Mouse (Mus musculus) layer of hippocampus, postnatal 36 days (tissue): ENCODE measurements around the gene Rbp3. TPM values are rescaled to one million over a fixed set of nuclear protein-coding genes. Genes with fewer than 3 reads are reported as not detected.
A peak's percentile ranks its signal among the peaks of the same experiment; 100 is the strongest.

ENCODE experiments used
- DNase-seq, 2 experiments: peaks; one replicate each; pipeline ENCODE4 v3.0.0; 2022
- total RNA-seq, 2 experiments: library from RNA; stranded (reverse); gene quantifications; 2 replicates each; pipeline ENCODE4 v1.2.3; 2021

The Rbp3 gene
- total RNA-seq = under 1 TPM in 1 of 2 experiments, not detected in 1; 0.08 TPM

DNA sequence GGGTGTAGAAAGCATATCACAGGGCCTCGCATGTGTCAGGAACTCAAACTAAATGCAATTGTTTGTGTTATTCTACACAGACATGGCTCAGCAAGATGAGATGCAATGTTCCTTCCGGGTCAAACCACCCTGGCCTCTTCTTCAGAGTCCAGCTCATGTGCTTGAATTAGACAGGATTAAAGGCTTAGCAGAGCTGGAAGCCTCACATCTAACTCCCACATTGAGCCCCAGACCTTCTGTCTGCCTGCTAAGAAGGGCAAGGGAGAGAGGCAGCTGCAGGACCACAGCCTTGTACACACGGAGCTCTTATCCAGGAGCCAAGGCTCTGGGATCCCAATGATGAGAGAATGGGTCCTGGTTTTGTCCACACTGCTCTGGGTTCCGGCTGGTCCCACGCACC is at the start of gene Rbp3:
Gene Rbp3, plus strand, starts transcription at position 243 of the 400 bp plus-strand sequence.
- DNase-seq = no peak

DNA sequence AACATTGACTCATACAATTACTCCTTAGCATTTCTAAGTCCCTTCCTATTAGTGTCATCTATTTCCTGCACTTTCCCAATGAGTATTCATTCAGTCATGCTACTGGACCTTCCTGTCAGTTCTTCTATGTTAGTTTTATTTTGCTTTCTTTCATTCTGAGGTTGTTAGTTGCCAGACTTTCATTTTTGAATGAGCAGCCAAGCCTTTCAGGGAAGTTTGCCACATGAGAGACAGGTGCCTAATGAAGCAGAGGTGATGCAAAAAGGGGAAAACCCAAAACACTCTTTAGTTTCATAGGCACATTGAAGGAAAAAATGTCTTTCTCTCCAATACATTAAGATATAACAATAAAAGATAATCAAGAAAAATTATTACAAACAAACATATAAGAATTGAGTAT is 49.0 kb upstream of the Rbp3 start:
- no peak for DNase-seq

DNA sequence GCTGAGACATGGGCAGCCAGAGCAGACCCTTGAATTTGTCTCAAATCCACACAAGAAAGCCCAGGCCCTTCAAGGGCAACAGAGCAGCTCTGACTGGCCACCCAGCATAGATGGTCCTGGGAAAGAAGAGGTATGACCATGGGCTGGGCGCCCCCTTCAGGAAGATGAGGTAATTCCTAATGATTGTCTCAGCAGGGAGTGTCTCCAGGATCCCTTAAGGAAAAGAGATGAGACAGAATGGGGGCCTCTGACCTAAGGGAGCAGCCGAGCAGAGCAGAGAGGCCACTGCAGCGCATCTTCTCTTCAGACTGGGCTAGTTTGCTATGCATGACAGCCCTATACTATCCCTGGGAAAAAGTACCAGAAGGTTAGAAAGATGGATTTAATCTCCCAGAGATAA is 40.1 kb upstream of the Rbp3 start:
- DNase-seq = no peak

DNA sequence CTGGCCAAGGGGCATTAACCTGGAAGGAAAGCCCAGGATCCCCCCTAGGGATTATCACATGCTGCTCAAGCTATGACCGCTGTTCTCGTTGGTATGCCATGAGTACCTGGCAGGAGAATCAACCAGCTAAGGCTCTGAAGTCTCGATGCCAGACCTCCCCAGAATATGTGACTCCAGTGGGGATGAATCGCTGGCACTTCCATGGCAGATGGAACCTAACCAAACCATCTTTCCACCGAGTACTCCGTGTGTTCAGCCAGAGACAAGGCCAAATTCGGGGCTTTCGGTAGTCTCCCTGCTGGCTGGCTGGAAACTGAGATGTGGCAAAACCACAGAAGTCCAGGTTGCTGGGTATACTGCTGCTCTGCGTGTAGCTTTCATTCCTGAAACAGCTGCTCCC is 39.6 kb upstream of the Rbp3 start:
- DNase-seq = no peak

DNA sequence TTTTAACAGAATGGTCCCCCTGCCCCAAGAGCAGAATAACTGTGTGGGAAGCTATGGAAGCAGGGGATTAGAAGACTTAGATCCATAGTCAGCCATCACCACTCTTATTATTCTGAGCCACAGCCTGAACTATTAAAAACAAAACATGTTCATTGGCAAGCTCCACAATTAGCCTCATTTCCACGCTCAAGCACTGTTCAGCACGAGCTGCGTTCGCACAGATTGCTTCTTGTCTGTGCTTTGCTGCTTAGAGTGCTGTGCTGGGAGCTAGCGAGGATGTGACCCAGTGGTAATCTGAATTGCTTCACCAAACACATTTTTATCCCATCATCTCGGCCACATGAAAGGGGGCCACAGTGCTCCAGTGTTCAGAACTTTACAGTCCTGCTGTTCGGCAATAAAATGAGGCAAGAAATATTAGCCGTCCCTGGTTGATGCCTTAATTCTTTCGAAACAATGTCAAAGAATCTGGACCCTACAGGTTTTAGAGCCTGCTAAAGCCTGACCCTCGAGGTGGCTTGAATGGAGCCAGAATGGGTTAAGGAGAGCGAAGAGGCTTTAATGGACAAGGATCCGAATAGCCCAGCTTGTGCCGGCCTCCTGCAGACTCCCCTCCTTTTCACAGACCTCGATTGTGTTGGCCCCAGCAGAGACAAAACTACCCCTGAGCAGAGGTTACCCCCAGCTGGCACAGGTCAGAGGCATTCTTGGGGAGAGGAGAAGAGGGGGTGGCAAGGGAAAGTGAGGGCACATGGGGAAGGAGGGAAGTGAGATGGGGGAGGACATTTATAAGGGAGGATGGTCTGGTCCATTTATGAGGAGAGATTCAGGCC is 32.9 kb upstream of the Rbp3 start:
- DNase-seq = peak; percentile 49 to 58

DNA sequence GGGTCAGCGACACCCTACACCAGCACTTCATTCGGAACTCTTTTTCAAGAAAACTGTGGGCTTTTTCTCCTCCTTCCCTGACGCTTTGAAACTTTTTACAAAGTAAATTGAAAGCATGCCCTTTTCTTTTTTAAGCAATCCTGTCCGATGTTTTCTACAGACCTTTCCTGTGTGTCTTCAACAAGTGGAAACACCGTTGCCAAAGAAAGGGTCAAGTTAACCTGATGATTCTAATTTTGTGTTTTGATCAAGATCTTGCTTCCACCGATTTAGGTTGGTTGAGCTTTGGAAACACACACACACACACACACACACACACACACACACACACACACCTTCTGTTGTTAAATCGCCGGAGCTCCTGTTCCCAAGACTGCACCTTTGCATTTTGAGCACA is 31.0 kb upstream of the Rbp3 start:
- no peak for DNase-seq

DNA sequence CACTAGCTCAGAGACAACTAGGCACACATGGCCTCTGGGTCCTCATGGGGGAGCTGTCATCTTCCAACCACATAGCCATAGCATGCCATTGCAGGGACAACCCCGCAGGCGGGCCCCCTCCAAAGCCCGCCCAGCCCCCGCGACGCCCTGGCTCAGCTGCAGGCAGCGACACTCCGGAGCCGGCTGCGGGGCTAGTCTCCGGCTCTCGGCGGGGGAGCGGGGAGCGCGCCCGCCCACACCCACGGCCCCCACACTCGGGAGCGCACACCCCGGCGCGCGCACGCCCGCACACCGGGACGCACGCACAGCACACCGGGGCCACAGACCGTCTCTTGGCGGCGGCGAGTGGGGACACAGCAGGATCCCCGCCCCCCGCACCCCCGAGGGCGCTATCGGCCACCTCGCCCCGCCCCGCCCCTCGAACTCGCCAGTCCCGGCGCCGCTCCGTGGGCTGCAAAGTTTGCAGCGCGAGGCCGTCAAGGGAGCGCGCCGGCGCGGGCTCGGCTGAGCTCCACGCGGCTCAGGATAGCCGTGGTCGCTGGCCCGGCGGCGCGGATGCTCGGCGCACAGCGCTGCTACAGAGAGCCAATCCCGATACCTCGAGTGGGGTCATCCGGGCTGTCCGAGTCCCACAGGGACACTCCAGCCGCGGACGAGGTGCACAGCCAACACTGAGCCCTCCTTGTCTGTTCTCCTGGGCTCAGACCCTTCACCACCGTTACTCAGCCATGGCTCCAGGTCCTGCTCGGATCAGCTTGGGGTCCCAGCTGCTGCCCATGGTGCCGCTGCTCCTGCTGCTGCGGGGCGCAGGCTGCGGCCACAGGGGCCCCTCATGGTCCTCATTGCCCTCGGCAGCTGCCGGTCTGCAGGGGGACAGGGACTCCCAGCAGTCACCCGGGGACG is 30.4 kb upstream of the Rbp3 start, which contains the start of gene Gdf10:
Gene Gdf10, plus strand, starts transcription at position 420 of the 903 bp plus-strand sequence.
- DNase-seq = peak; percentile 59 to 64

DNA sequence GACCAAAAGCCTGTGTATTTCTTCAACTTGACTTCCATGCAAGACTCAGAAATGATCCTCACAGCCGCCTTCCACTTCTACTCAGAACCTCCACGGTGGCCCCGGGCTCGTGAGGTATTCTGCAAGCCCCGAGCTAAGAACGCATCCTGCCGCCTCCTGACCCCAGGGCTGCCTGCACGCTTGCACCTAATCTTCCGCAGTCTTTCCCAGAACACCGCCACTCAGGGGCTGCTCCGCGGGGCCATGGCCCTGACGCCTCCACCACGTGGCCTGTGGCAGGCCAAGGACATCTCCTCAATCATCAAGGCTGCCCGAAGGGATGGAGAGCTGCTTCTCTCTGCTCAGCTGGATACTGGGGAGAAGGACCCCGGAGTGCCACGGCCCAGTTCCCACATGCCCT is 21.9 kb upstream of the Rbp3 start:
- DNase-seq = no peak

DNA sequence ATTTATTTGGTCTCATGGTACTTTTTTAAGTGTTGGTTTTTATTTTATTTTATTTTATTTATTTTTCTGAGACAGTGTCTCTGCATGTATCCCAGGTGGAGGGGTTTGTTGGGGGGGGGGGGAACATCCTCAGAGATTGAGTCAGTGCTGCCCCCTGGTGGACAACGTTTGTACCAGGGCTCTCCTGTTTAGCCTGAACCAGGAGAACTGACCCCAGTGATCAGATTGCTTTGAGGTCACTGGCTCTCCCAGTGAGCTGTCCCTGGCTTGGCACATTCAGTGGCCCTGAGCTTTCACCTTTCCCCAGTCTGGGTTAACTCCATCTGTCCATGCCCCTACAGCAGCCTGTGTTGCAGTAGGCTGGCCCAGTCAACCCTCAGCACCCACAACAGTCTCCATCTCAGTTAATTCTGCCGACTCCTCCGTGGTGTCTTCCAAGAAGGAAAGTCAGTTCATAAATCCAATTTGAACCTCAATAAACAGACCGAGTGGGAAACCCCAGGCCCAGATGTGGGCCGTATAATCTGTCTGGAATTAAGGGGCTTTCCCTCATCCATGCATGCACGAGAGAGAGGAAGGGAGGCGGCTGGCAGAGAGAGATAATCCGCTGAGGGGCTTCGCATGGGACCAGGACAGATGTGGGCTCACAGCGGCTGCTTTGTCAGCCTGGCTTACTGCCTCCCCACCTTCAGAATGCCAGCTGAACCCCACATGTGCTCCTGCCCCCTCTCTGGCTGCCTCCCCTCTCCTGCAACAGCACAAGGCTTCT is 20.7 kb upstream of the Rbp3 start:
- peak; percentile 47 to 50 for DNase-seq

DNA sequence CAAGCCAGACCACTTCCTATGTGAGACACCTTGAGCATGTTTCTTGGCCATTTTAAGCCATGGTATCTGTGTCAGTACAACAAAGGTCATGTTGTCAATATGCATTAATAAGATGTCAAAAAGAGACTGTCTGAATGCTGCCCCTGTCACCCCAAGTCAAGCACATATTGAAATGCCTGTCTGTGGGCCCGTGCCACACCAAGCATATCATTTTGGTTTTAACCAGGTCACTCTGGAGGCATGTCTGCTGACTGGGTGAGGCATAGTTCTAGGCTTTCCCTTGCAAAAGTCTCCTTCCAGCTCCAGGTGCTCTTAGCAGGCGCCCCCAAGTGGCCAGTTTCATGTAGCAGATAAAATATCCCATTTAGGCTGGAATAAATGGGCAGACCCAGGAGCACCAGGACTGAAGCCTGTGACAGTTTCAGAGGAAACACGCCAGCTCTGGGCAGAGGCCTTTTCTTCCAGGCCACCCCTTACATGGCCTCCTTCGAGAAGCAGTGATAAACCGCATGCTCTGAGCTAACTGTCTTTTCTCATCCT is 20.0 kb upstream of the Rbp3 start:
- peak; percentile 49 to 70 for DNase-seq

DNA sequence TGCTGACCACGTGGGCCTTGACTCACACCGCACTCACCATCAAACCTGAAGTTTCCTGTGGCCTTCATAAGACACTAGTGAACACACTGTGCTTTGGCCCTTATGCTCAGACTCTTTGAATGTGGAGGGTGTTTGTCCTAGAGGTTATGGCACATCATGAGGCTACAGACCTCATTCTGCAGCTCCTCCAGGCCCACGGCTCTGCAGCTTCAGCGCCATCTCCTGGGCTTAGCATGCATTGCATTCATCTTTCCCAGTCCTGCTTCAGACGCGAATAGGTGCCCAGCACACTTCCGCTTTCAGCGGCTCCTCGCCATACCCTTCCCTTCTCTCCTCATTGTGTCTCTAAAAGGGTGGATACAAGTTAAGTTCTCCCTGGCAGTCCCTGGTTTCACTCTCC is 14.7 kb upstream of the Rbp3 start:
- DNase-seq = peak; percentile 63 to 79

DNA sequence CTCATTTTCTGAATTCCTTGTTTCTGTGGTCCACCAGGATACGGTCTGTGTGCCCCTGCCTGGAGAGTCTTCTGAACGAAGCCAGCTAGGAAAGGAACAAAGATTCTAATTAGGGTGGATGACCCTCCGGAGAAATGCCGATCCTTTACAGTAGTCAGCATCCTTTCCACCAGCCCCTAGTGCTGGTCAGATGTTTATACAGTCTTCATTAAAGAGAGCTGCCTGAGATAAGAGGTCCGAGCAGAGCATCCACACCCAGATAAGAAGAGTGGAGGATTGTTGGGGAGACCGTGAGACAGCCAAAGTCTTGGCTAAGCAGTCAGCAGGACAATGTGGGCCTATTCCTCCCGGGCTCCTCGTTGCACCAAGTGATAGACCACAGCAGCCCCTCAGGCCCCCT is 13.1 kb upstream of the Rbp3 start, which contains the start of gene Gdf2:
Gene Gdf2, plus strand, starts transcription at position 301 of the 400 bp plus-strand sequence.
- no peak for DNase-seq

DNA sequence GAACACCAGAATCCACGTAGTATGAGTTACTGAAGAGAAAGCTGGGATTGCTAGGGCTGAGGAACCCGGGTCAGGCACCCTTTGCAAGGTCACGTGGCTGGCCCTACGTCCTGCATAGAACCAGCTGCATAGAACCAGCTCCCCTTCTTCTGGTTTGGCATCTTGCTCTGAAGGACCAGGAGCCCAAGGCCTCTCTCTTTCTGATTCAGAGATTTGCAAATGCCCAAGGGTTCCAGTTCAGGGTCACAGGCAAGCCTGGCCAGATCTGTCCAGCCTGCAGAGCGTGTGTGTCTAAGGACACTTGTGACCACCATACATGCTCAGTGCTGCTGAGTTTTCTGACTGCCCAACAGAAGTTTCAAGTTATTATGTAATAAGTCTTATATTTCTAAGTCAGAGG is 11.6 kb upstream of the Rbp3 start:
- no peak for DNase-seq

DNA sequence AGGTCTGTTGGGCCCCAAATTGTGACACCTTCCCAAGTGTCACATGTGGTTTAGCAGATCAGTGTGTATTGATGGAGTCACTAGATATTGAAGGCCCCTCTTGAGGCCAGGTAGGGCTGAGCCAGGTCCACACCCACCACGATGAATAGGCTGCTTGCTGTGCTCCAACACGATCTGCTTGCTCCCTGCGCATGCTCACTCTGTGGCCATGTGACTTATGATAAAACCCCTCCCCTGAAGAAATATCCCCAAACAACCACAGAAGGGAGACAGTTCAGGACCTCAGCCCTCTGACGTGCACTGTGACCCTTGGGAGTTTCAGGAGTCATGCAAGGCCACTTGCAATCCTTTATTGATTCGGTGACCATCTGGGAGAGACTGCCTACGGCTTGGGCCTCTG is 7.7 kb upstream of the Rbp3 start:
- DNase-seq = no peak

DNA sequence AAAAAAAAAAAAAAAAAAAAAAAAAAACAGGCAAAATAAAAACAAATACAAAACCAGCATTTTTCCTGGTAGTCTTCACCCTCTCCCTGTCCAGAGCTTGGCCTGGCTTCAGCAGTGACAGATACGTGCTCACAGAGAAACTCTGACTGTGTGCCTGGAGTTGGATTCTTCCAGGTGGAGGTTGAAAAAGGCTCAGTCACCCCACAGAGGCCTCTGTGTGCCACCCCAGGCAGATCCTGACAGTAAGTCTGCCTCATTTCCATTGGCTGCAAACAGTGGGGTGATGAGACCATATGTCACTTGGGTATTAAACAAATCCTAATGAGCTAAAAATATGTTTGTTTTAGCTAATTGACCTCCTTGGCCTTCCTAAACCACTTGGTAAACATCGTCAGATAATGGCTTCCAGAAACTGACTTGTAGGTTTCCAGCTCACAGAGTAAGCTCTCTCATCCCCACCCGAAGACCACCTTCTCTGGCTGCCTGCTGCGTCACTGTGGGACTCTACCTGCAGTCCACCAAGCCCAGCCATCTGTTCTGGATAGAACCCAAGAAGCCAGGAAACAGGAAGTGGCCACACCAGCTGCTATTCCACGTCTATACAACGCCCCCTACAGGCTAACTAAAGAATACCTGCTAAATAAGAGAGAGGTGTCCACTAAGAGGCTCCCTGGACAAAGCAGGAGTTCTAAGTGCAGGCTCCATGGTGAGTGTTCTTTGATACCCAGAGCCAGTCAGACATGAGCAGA is 1.4 kb upstream of the Rbp3 start:
- DNase-seq = no peak

DNA sequence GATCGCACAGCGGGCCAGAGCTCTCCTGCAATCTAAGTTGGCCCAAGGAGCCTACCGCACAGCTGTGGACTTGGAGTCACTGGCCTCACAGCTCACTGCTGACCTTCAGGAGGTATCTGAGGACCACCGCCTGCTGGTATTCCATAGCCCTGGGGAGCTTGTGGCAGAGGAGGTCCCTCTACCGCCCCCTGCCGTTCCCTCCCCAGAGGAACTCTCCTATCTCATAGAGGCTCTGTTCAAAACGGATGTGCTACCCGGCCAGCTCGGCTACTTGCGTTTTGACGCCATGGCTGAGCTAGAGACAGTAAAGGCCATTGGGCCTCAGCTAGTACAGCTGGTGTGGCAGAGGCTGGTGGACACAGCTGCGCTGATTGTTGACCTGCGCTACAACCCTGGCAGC is 2.3 kb downstream of the Rbp3 start:
- DNase-seq = no peak

DNA sequence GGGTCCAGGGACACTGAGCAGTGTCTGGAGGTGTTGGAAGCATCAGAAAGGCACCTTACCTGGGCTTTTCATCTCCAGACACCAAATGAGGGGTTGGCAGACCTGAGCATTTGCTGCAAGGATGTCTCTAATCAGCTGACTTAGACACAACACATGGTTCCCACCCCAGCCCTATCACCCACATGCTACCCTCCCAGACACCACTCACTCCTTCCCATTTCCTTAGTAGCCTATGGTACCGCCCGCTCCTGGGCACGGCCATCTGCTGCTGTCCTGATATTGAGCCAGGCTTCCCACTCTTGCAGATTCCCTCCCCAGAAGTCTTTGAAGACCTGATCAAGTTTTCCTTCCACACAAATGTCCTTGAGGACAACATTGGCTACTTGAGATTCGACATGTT is 4.4 kb downstream of the Rbp3 start:
- no peak for DNase-seq

DNA sequence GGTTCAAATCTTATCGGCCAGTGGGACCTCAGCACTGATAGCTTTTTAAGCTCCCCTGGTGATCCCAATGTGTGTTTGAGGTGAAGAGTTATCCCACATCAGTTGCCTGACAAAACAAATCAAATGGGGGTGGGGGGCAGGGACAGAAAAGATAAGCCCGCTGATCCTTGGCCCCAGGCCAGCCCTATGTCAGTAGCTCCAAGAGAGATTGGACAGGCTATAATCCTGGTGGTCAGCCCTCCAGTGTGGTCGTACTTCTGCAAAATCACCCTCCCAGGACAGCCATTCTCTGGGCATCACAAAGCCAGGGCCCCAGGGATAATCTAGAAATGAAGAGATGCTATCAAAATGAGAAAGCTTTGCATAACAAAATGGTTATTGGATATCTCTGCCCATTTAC is 5.0 kb downstream of the Rbp3 start:
- DNase-seq = no peak

DNA sequence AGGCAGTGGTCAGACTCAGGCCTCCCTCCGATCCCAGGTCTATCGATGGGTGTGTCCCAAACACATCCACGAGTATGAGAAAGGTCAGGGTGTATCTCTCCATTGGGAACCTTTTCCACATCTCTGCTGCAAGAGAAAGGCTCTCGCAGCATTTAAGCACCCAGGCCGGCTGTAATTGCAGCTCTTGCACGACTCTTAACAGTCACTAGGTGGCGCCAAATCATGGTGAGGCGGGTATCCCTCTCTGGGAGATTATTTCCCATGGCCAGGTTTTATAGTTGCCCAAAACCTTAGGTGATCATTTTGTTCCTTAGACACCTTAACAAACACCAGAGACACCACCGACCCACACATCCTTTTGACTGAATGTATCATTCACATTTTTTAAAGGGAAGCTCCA is 5.5 kb downstream of the Rbp3 start:
- DNase-seq = peak; percentile 46 to 59

DNA sequence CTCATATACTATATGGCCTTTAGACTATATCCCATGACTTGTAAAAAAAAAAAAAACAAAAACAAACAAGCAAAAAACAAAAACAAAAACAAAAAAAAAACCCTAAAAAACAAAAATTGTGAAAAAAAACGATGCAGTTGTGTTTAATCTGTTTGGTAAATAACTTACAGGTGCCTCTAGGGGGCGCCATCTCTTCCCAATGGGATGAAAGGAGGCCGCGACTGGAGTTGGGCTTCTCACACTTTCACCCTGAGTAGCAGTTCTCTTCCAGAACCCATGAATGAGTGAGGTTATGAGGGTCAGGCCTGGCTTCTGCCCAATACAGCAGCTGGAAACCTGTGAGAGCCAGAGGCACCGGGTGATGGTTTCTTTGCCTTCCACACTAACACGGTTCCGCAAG is 11.9 kb downstream of the Rbp3 start:
- no peak for DNase-seq

DNA sequence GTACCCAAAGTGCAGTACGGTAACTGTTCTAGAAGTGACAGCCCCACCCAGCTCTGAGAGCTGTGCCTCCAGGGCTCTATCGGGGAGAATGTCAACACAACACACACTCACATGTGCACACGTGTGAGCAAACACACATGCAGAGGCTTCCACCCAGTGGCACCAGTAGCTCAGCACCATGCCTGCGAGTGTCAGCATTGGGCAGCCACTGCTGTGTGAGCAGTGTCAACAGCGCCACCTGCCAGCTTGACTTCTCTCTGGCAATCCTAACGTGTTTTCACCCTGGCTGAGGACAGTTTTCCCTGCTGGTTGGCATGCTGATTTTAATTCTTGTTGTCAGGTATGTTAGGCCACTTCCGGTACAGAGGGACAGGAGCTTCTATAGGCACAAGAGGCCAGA is 18.9 kb downstream of the Rbp3 start:
- no peak for DNase-seq

DNA sequence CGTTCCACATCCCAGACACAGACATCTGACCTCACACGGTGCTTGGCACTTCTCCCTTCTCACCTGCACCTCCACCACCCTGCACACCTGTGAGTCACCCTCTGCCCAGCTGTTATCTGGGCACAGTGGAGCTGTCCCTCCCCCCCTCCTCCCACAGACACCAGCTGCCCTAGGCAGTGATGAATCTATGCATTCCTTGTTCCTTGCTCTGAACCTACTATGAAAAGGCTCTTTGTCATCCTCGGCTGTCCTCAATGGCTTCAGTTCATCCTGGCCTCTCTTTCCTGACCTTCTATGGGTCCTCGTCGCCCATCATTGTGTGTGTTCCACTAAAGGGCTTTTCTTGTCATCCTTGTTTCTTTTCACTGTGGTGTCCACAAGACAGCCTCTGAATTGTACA is 20.9 kb downstream of the Rbp3 start:
- no peak for DNase-seq
